Mouse (Mus musculus): ENCODE measurements at regions not wholly inside any gene's neighbourhood (a gene's known extent, or its start where the extent isn't known, plus 50 kb on each side); places are given as distances from the start of the nearest gene placed in this dataset.

DNA sequence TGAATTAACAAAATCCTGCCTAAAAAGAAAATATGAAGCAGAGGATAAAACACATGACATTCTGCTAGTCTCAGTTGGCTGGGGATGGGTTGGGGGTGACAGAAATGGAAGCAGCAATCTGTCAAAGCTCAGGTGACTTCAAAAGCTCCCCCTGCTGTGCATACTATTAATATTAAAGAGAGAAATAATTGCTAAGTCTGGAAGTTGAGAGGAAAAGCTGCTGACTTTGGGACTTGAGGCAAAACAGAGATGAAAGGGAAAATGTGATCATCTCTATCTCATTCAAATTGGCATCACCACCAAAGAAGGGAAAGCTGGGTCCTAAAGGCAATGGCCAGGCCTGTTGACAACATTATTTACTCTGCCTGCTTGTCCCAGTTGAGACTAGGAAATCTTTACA, 90.8 kb downstream of the Rpe65 start:
- DNase-seq (ENCODE audit: extremely low spot score in 1 of 2, low spot score in 2 of 2): no peak
- intact Hi-C loops (cut with DNase I): no loop called here

DNA sequence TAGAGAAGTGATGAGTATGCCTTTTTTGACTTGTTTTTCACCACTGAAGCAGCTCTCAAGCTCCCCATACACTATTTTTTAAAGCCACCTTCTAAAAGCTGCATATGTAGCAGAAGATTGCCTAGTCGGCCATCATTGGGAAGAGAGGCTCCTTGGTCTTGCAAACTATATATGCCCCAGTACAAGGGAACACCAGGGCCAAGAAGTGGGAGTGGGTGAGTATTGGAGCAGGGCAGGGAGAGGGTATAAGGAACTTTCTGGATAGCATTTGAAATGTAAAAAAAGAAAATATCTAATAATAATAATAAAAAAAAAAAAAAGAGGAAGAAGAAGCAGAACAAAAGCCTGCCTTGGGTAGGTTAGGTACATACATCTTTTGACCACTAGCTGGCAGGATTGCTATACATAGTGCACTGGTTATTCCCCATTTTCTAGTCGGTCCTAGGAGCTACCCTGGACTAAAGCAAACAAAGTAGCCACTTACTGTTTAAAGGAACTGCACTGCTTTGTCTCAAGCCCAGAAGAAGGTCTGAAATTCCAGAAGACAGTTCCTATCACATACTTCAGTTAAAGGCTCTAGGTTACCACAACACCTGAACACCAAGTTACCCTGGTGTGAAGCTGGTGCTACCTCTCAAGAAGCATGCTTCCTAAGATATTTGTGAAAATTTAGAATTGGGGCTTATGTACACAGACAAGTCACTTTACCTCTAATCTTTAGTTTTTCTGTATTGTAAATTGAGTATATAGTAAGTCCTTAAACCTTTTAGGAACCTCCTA, 114.9 kb upstream of the Wls start:
- DNase-seq (ENCODE audit: extremely low spot score in 1 of 2, low spot score in 2 of 2): no peak
- intact Hi-C loops (cut with DNase I): no loop called here

DNA sequence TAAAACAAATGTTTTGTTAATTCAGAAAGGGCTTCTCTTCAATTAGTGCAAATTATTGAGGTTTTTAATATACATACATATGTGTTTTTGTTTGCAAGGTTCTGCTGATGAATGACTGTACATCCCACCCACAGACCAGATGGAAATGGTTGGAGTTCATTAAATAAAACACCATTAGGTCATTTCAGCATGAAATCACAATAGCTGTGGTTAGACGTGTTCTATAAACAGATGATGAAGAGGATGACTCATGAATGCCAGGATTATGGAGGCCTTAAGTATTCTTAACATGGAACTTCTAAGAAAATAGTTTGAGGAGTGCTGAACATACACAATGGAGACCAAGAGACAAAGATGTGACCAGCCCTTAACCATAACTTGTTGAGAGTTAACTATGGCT, 107.3 kb upstream of the Wls start:
- intact Hi-C loops (cut with DNase I): no loop called here
- no peak for DNase-seq (ENCODE audit: extremely low spot score in 1 of 2, low spot score in 2 of 2)

- DNase-seq (ENCODE audit: extremely low spot score in 1 of 2, low spot score in 2 of 2): peak in 1 of 2 experiments; percentile 5
- intact Hi-C loops (cut with DNase I): no loop called here
These were observed 106.3 kb upstream of the Wls start for GRCm38 (mm10) chr3:159733141-159733540.

DNA sequence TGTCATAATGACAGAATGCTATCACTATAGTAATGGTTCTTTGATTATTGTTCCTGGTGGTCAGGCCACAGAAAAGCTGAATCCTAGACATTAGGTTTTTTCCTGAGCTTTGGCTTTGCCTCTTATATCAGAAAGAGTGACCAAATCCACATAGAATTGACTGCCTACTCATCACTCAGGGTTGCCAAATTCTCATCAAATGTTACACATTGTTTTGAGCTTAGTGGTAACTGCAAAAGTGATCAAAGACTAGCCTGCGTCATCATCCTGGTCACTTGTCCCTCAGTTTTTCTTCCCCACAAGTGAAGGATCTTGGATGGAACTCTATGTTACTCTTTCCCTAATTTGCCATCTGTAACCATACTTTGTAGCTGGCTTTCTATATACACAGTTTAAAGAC, 104.9 kb upstream of the Wls start:
- intact Hi-C loops (cut with DNase I): no loop called here
- DNase-seq (ENCODE audit: extremely low spot score in 1 of 2, low spot score in 2 of 2): no peak

GRCm38 (mm10) chr3:159736070-159736469, 103.4 kb upstream of the Wls start:
- intact Hi-C loops (cut with DNase I): no loop called here
- no peak for DNase-seq (ENCODE audit: extremely low spot score in 1 of 2, low spot score in 2 of 2)

GRCm38 (mm10) chr3:159740600-159741279, 98.7 kb upstream of the Wls start:
- intact Hi-C loops (cut with DNase I): no loop called here

DNA sequence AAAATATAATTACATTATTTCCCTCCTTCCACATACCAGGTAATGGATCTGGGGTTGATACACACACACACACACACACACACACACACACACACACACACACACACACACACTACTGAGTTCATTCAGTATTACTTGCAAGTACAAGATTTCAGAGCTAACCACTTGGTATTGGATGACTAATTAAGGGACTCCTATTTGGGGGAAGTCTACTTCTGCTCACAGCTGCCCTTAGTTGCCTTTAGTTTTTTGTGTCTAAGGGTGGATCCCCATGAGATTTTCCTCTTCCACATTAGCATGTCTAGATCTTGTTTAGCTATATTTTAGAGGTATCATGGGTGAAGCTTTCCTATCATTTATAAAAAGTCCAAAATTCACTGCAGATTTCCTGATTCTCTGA, 97.7 kb upstream of the Wls start:
- intact Hi-C loops (cut with DNase I): no loop called here
- DNase-seq (ENCODE audit: extremely low spot score in 1 of 2, low spot score in 2 of 2): no peak

More at GRCm38 (mm10) chr3:159740600-159741279, 98.7 kb upstream of the Wls start:
- DNase-seq (ENCODE audit: extremely low spot score in 1 of 2, low spot score in 2 of 2): no peak

DNA sequence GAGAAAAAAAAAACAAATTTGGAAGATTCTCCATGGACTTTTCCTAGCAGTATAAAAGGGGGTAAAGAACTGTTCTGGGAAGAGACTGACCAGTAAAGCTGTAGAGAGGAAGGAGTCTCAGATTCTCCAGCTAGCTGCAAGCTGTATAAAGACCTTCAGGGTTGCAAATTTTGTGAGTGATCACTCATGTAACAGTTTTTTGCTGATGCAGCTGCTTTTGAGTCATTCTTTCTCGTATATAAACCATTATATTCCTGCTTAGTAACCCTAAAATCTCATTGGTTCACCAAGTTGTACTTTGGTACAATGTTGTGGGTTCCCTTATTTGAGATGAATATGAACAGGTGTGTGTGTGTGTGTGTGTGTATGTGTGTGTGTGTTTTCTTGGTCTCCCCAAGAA, 79.7 kb upstream of the Wls start:
- DNase-seq (ENCODE audit: extremely low spot score in 1 of 2, low spot score in 2 of 2): no peak
- intact Hi-C loops (cut with DNase I): no loop called here

- no peak for DNase-seq (ENCODE audit: extremely low spot score in 1 of 2, low spot score in 2 of 2)
These were observed 79.2 kb upstream of the Wls start for GRCm38 (mm10) chr3:159760293-159760692.

GRCm38 (mm10) chr3:159760949-159761348, 78.5 kb upstream of the Wls start:
- no peak for DNase-seq (ENCODE audit: extremely low spot score in 1 of 2, low spot score in 2 of 2)
- intact Hi-C loops (cut with DNase I): no loop called here

More at GRCm38 (mm10) chr3:159760293-159760692, 79.2 kb upstream of the Wls start:
- intact Hi-C loops (cut with DNase I): no loop called here

GRCm38 (mm10) chr3:159782222-159782844, 57.1 kb upstream of the Wls start:
- peak in 1 of 2 experiments; percentile 72 for DNase-seq (ENCODE audit: extremely low spot score in 1 of 2, low spot score in 2 of 2)
- intact Hi-C loops (cut with DNase I): no loop called here

- no peak for DNase-seq (ENCODE audit: extremely low spot score in 1 of 2, low spot score in 2 of 2)
- intact Hi-C loops (cut with DNase I): no loop called here
These were observed 51.7 kb upstream of the Wls start for GRCm38 (mm10) chr3:159787776-159788175.
